Comparison of ENCODE assay signal across 25 mouse cellular contexts in the genomic region with DNA sequence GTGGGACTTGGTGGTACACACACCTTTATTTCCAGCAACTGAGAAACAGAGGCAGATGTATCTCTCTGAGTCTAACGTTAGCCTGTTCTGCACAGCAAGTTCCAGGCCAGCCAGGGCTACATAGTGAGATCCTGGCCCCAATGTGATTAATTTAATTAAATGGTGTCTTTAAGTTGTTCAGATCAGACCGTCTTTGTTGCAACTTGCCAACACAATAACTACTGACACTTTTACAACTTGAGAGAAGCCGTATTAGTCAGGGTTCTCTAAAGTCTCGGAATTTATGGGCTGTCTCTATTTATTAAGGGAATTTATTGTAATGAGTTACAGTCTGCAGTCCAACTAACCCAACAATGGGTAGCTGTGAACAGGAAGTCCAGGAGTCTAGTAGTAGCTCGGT. TPM values are rescaled to one million over a fixed set of nuclear protein-coding genes. Genes with fewer than 3 reads are reported as not detected.
DNase-seq lines count a peak whose midpoint lies in the region; ATAC-seq lines count a peak whose summit lies in the region.
"Had no signal": no experiment of that assay in that cellular context is flagged by ENCODE, and none has a peak within 500 bp of the region (broad histone marks: within the 10 kb centered on the region; RNA-seq: fewer than 3 reads in every experiment).

No protein-coding gene starts in this region.

- no peak for ATAC-seq in forebrain, embryonic 11.5 days (replicated peaks; ENCODE audit: low FRiP score)
- ATAC-seq in midbrain, embryonic 11.5 days (ENCODE audit: low FRiP score): no peak
- no peak for ATAC-seq in midbrain, embryonic 13.5 days
- ATAC-seq in neural tube, embryonic 12.5 days (ENCODE audit: low FRiP score, low read depth): peak; percentile 75
- ATAC-seq in neural tube, embryonic 14.5 days (ENCODE audit: low read depth): peak; percentile 28; the same call in 1 of the 2 replicates
- ATAC-seq: CD4-positive, CD25-positive, alpha-beta regulatory T cell, adult 4 months; forebrain, embryonic 13.5 days; forebrain, embryonic 15.5 days; forebrain, postnatal 0 days had no signal

- no peak overlapping the region for H3K9ac ChIP-seq in forebrain, embryonic 11.5 days (ENCODE audit: low read length)
- no peak overlapping the region for H3K9ac ChIP-seq in midbrain, embryonic 11.5 days (ENCODE audit: low read length)
- H3K9ac ChIP-seq in midbrain, embryonic 13.5 days (replicated peaks): no peak overlapping the region
- no peak overlapping the region for H3K9ac ChIP-seq in neural tube, embryonic 12.5 days
- H3K9ac ChIP-seq in neural tube, embryonic 14.5 days (replicated peaks; ENCODE audit: low read depth, low read length): no peak overlapping the region
- H3K9ac ChIP-seq: embryonic facial prominence, embryonic 12.5 days; forebrain, embryonic 13.5 days; forebrain, embryonic 15.5 days; forebrain, postnatal 0 days had no signal

- no peaks in the 10 kb centered on the region for H3K9me3 ChIP-seq in forebrain, embryonic 11.5 days (ENCODE audit: control insufficient read depth, low read length)
- H3K9me3 ChIP-seq in forebrain, embryonic 10.5 days: no peaks in the 10 kb centered on the region
- no peaks in the 10 kb centered on the region for H3K9me3 ChIP-seq in midbrain, embryonic 11.5 days (ENCODE audit: control insufficient read depth, low read length)
- H3K9me3 ChIP-seq in midbrain, embryonic 13.5 days: no peaks in the 10 kb centered on the region
- no peaks in the 10 kb centered on the region for H3K9me3 ChIP-seq in neural tube, embryonic 12.5 days
- no peaks in the 10 kb centered on the region for H3K9me3 ChIP-seq in neural tube, embryonic 14.5 days (ENCODE audit: control insufficient read depth, low read length)
- H3K9me3 ChIP-seq: embryonic facial prominence, embryonic 10.5 days; embryonic facial prominence, embryonic 12.5 days; forebrain, embryonic 13.5 days; forebrain, embryonic 15.5 days; G1E had no signal

- DNase-seq in forebrain, embryonic 11.5 days (ENCODE audit: low spot score): peak; percentile 14
- no peak for DNase-seq in forebrain, embryonic 10.5 days (ENCODE audit: extremely low spot score, low spot score)
- peak; percentile 81 for DNase-seq in midbrain, embryonic 11.5 days (ENCODE audit: low spot score, missing footprints)
- DNase-seq in neural tube, embryonic 10.5 days (ENCODE audit: extremely low spot score, low spot score): no peak
- no peak for DNase-seq in left cerebral cortex, adult 18-20 months (ENCODE audit: low spot score in 2 of 2)
- DNase-seq: adrenal gland, adult 8-10 months; adrenal gland, postnatal 14 days; adrenal gland, postnatal 36 days; B cell, adult 2 months; cerebellum, adult 11-12 months; cerebellum, adult 2 months; cerebellum, adult 9-10 months; cerebellum, postnatal 10 days; cerebellum, postnatal 25 days; forebrain, postnatal 0 days had no signal

- no peaks in the 10 kb centered on the region for H3K36me3 ChIP-seq in forebrain, embryonic 11.5 days (ENCODE audit: control insufficient read depth, insufficient read depth, low read length)
- no peaks in the 10 kb centered on the region for H3K36me3 ChIP-seq in forebrain, embryonic 10.5 days (replicated peaks)
- no peaks in the 10 kb centered on the region for H3K36me3 ChIP-seq in midbrain, embryonic 11.5 days (ENCODE audit: control insufficient read depth, insufficient read depth, low read length)
- no peaks in the 10 kb centered on the region for H3K36me3 ChIP-seq in midbrain, embryonic 13.5 days
- H3K36me3 ChIP-seq in neural tube, embryonic 12.5 days: no peaks in the 10 kb centered on the region
- no peaks in the 10 kb centered on the region for H3K36me3 ChIP-seq in neural tube, embryonic 14.5 days (ENCODE audit: control insufficient read depth, insufficient read depth, low read length)
- H3K36me3 ChIP-seq: embryonic facial prominence, embryonic 10.5 days; embryonic facial prominence, embryonic 12.5 days; forebrain, embryonic 15.5 days; G1E had no signal

- H3K27ac ChIP-seq in forebrain, embryonic 11.5 days (ENCODE audit: low read depth, low read length): no peak overlapping the region
- H3K27ac ChIP-seq in forebrain, embryonic 10.5 days: no peak overlapping the region
- H3K27ac ChIP-seq in midbrain, embryonic 11.5 days (ENCODE audit: low read depth, low read length): no peak overlapping the region
- H3K27ac ChIP-seq in midbrain, embryonic 13.5 days: no peak overlapping the region
- H3K27ac ChIP-seq in neural tube, embryonic 12.5 days: no peak overlapping the region
- no peak overlapping the region for H3K27ac ChIP-seq in neural tube, embryonic 14.5 days (ENCODE audit: low read depth, low read length)
- H3K27ac ChIP-seq: embryonic facial prominence, embryonic 10.5 days; embryonic facial prominence, embryonic 12.5 days; forebrain, embryonic 13.5 days; forebrain, embryonic 15.5 days had no signal

- WGBS in forebrain, embryonic 11.5 days: 79% methylated on average over 5 of the region's 5 CpGs
- 86% methylated on average over 5 of the region's 5 CpGs for WGBS in forebrain, embryonic 10.5 days
- 86% methylated on average over 5 of the region's 5 CpGs for WGBS in midbrain, embryonic 11.5 days
- 86% methylated on average over 5 of the region's 5 CpGs for WGBS in midbrain, embryonic 13.5 days
- WGBS in neural tube, embryonic 12.5 days: 13% methylated on average over 5 of the region's 5 CpGs
- 16% methylated on average over 5 of the region's 5 CpGs for WGBS in neural tube, embryonic 14.5 days

- no peaks in the 10 kb centered on the region for H3K4me1 ChIP-seq in forebrain, embryonic 11.5 days (replicated peaks; ENCODE audit: control insufficient read depth, insufficient read depth, low read length)
- H3K4me1 ChIP-seq in forebrain, embryonic 10.5 days: no peaks in the 10 kb centered on the region
- no peaks in the 10 kb centered on the region for H3K4me1 ChIP-seq in midbrain, embryonic 11.5 days (ENCODE audit: control insufficient read depth, insufficient read depth, low read length)
- no peaks in the 10 kb centered on the region for H3K4me1 ChIP-seq in midbrain, embryonic 13.5 days (replicated peaks)
- H3K4me1 ChIP-seq in neural tube, embryonic 12.5 days: no peaks in the 10 kb centered on the region
- H3K4me1 ChIP-seq in neural tube, embryonic 14.5 days (ENCODE audit: control insufficient read depth, insufficient read depth, low read length): no peaks in the 10 kb centered on the region
- H3K4me1 ChIP-seq: embryonic facial prominence, embryonic 12.5 days; forebrain, embryonic 13.5 days; forebrain, embryonic 15.5 days had no signal

- no peak overlapping the region for H3K4me2 ChIP-seq in forebrain, embryonic 11.5 days (ENCODE audit: low read depth, low read length, severe bottlenecking)
- H3K4me2 ChIP-seq in midbrain, embryonic 11.5 days: no peak overlapping the region
- H3K4me2 ChIP-seq in midbrain, embryonic 13.5 days (replicated peaks): no peak overlapping the region
- H3K4me2 ChIP-seq in neural tube, embryonic 12.5 days (replicated peaks): no peak overlapping the region
- H3K4me2 ChIP-seq in neural tube, embryonic 14.5 days (ENCODE audit: low read depth, low read length): no peak overlapping the region
- H3K4me2 ChIP-seq: embryonic facial prominence, embryonic 12.5 days; forebrain, embryonic 13.5 days; forebrain, embryonic 15.5 days had no signal

- no peaks in the 10 kb centered on the region for H3K27me3 ChIP-seq in forebrain, embryonic 11.5 days (ENCODE audit: control insufficient read depth, insufficient read depth, low read length)
- 0 out of 2 replicates have a peak, but pooled peaks cover 2% of the 10 kb centered on the region for H3K27me3 ChIP-seq in forebrain, embryonic 10.5 days (ENCODE audit: poor library complexity, severe bottlenecking)
- H3K27me3 ChIP-seq in midbrain, embryonic 11.5 days (ENCODE audit: control insufficient read depth, insufficient read depth, low read length): peaks cover under 1% of the 10 kb centered on the region; the same call in 1 of the 2 replicates
- H3K27me3 ChIP-seq in midbrain, embryonic 13.5 days: peaks cover 1% of the 10 kb centered on the region
- peaks cover 6% of the 10 kb centered on the region; the same call in 1 of the 2 replicates for H3K27me3 ChIP-seq in neural tube, embryonic 12.5 days (replicated peaks)
- no peaks in the 10 kb centered on the region for H3K27me3 ChIP-seq in neural tube, embryonic 14.5 days (ENCODE audit: control insufficient read depth, insufficient read depth, low read length)
- H3K27me3 ChIP-seq: embryonic facial prominence, embryonic 12.5 days; forebrain, embryonic 15.5 days had no signal

- no peak overlapping the region for H3K4me3 ChIP-seq in forebrain, embryonic 11.5 days (ENCODE audit: low read depth, low read length)
- no peak overlapping the region for H3K4me3 ChIP-seq in forebrain, embryonic 10.5 days
- H3K4me3 ChIP-seq in midbrain, embryonic 11.5 days (ENCODE audit: low read depth, low read length): no peak overlapping the region
- no peak overlapping the region for H3K4me3 ChIP-seq in midbrain, embryonic 13.5 days (replicated peaks)
- H3K4me3 ChIP-seq in neural tube, embryonic 12.5 days: no peak overlapping the region
- no peak overlapping the region for H3K4me3 ChIP-seq in neural tube, embryonic 14.5 days (ENCODE audit: low read depth, low read length)
- H3K4me3 ChIP-seq: embryonic facial prominence, embryonic 10.5 days; embryonic facial prominence, embryonic 12.5 days; forebrain, embryonic 13.5 days; forebrain, embryonic 15.5 days had no signal

RNA-seq across cellular contexts. Expression of a gene that starts 7.2 kb away (rescaled TPM):
- 297 and 311 TPM in 2 replicates for polyA plus RNA-seq in forebrain, embryonic 11.5 days (2014; fragmentation: Nextera tagmentation; extraction: Ambion mirVana)
- polyA plus RNA-seq in forebrain, embryonic 10.5 days (2016; fragmentation: Nextera tagmentation; extraction: Ambion mirVana): 291 and 302 TPM in 2 replicates
- 282 and 289 TPM in 2 replicates for polyA plus RNA-seq in midbrain, embryonic 11.5 days (2014; fragmentation: Nextera tagmentation; extraction: Ambion mirVana)
- polyA plus RNA-seq in midbrain, embryonic 13.5 days (2015; fragmentation: Nextera tagmentation; extraction: Ambion mirVana): 196 and 204 TPM in 2 replicates
- polyA plus RNA-seq in neural tube, embryonic 12.5 days (2016; fragmentation: Nextera tagmentation; extraction: Ambion mirVana): 222 and 241 TPM in 2 replicates
- 127 and 141 TPM in 2 replicates for polyA plus RNA-seq in neural tube, embryonic 14.5 days (2014; fragmentation: Nextera tagmentation; extraction: Ambion mirVana)
- total RNA-seq in left cerebral cortex, adult 18-20 months (2021): 10 to 100 TPM; 92.2 to 95.8 TPM

RNA-seq across cellular contexts. Expression of a gene that starts 19.1 kb away (rescaled TPM):
- 0.16 and 0.21 TPM in 2 replicates for polyA plus RNA-seq in forebrain, embryonic 11.5 days (2014; fragmentation: Nextera tagmentation; extraction: Ambion mirVana)
- 0.11 and 0.33 TPM in 2 replicates for polyA plus RNA-seq in forebrain, embryonic 10.5 days (2016; fragmentation: Nextera tagmentation; extraction: Ambion mirVana)
- 0.21 TPM in 1 of 2 replicates, not detected in the other for polyA plus RNA-seq in midbrain, embryonic 11.5 days (2014; fragmentation: Nextera tagmentation; extraction: Ambion mirVana)
- 0.39 and 0.57 TPM in 2 replicates for polyA plus RNA-seq in midbrain, embryonic 13.5 days (2015; fragmentation: Nextera tagmentation; extraction: Ambion mirVana)
- 0.28 and 0.49 TPM in 2 replicates for polyA plus RNA-seq in neural tube, embryonic 12.5 days (2016; fragmentation: Nextera tagmentation; extraction: Ambion mirVana)
- polyA plus RNA-seq in neural tube, embryonic 14.5 days (2014; fragmentation: Nextera tagmentation; extraction: Ambion mirVana): 3.2 and 4.0 TPM in 2 replicates
- total RNA-seq in left cerebral cortex, adult 18-20 months (2021): 10 to 100 TPM; 13.4 to 15.7 TPM
- total RNA-seq: adrenal gland, postnatal 36 days; CH12.LX; G1E had no signal
- polyA plus RNA-seq: G1E had no signal

Comparison
In these comparisons a context has a peak if more than half of its experiments do, and no peak if none do; other contexts are left out.
1. DNase-seq: peak in forebrain, embryonic 11.5 days (single experiment) and midbrain, embryonic 11.5 days (single experiment); none in forebrain, embryonic 10.5 days (single experiment), neural tube, embryonic 10.5 days (single experiment) and left cerebral cortex, adult 18-20 months (0 of 2).
2. ATAC-seq: peak in neural tube, embryonic 12.5 days (single experiment) and neural tube, embryonic 14.5 days (single experiment); none in forebrain, embryonic 11.5 days (single experiment), midbrain, embryonic 11.5 days (single experiment) and midbrain, embryonic 13.5 days (single experiment).